Mouse (Mus musculus) layer of hippocampus, adult 2 months (tissue): ENCODE data around the gene Scamp1. TPM values are rescaled to one million over a fixed set of nuclear protein-coding genes. Genes with fewer than 3 reads are reported as not detected.
A peak's percentile ranks its signal among the peaks of the same experiment; 100 is the strongest.

ENCODE experiments used
- DNase-seq, 2 experiments: peaks; one replicate each; pipeline ENCODE4 v3.0.0; 2022; ENCODE audit warnings: low spot score in 2 of 2
- H3K27ac ChIP-seq: fragments of 200-600 bp; 2 replicates; pipeline ENCODE4 v1.8.1; 2022
- H3K4me3 ChIP-seq: fragments of 200-600 bp; 2 replicates; pipeline ENCODE4 v1.8.1; 2022; ENCODE audit warnings: mild to moderate bottlenecking
- CTCF ChIP-seq: fragments of 200-600 bp; conservative IDR thresholded peaks from 2 replicates; pipeline ENCODE4 v1.8.1; 2022; ENCODE audit warnings: antibody characterized with exemption, mild to moderate bottlenecking, moderate library complexity
- total RNA-seq, 2 experiments: library from RNA; stranded (reverse); gene quantifications; 2 replicates each; pipeline ENCODE4 v1.2.3; 2021

Gene Scamp1
- total RNA-seq, 2 experiments from 2014 or later: 168 TPM

- Histone ChIP-seq H3K27ac (no peak overlapping the region), H3K4me3 (no peak overlapping the region)
- DNase-seq: no peak
- TF ChIP-seq CTCF: no peak
These were observed 44.8 kb downstream of the Scamp1 start for GRCm38 (mm10) chr13:94240873-94241272.

GRCm38 (mm10) chr13:94240111-94240510 lies 45.5 kb downstream of the Scamp1 start:
- no peak for TF ChIP-seq CTCF
- no peak for DNase-seq
- H3K27ac ChIP-seq: no peak overlapping the region
- no peak overlapping the region for H3K4me3 ChIP-seq

- no peak for TF ChIP-seq CTCF
- DNase-seq: no peak
- Histone ChIP-seq H3K27ac (no peak overlapping the region), H3K4me3 (no peak overlapping the region)
These were observed 46.2 kb downstream of the Scamp1 start for GRCm38 (mm10) chr13:94239488-94239887.

- no peak for DNase-seq
- TF ChIP-seq CTCF: no peak
- no peak overlapping the region for H3K27ac ChIP-seq
- no peak overlapping the region for H3K4me3 ChIP-seq
These were observed 53.8 kb downstream of the Scamp1 start for GRCm38 (mm10) chr13:94231871-94232270.

GRCm38 (mm10) chr13:94224717-94225705 lies 60.6 kb downstream of the Scamp1 start:
- Histone ChIP-seq H3K27ac (no peak overlapping the region), H3K4me3 (no peak overlapping the region)
- no peak for DNase-seq
- TF ChIP-seq CTCF: no peak

- no peak for DNase-seq
These were observed 62.0 kb downstream of the Scamp1 start for GRCm38 (mm10) chr13:94223609-94224008.

GRCm38 (mm10) chr13:94212716-94213115 lies 72.9 kb downstream of the Scamp1 start:
- peak; percentile 65 for TF ChIP-seq CTCF
- Histone ChIP-seq H3K27ac (no peak overlapping the region), H3K4me3 (no peak overlapping the region)
- no peak for DNase-seq

More at GRCm38 (mm10) chr13:94223609-94224008, 62.0 kb downstream of the Scamp1 start:
- TF ChIP-seq CTCF: no peak
- Histone ChIP-seq H3K4me3 (no peak overlapping the region), H3K27ac (0 out of 2 replicates have a peak overlapping the region, but pooled peaks have one; percentile 14)

- DNase-seq: no peak
- H3K27ac ChIP-seq: no peak overlapping the region
- no peak for TF ChIP-seq CTCF
- no peak overlapping the region for H3K4me3 ChIP-seq
These were observed 73.5 kb downstream of the Scamp1 start for GRCm38 (mm10) chr13:94212179-94212578.

- no peak for DNase-seq
- no peak overlapping the region for H3K27ac ChIP-seq
- H3K4me3 ChIP-seq: no peak overlapping the region
- TF ChIP-seq CTCF: no peak
These were observed 74.2 kb downstream of the Scamp1 start for GRCm38 (mm10) chr13:94211236-94212119.

GRCm38 (mm10) chr13:94208892-94209291 lies 76.8 kb downstream of the Scamp1 start:
- Histone ChIP-seq H3K27ac (no peak overlapping the region), H3K4me3 (no peak overlapping the region)
- peak; percentile 70 for TF ChIP-seq CTCF
- DNase-seq: no peak

- no peak overlapping the region for H3K4me3 ChIP-seq
- no peak for TF ChIP-seq CTCF
- DNase-seq: no peak
- no peak overlapping the region for H3K27ac ChIP-seq
These were observed 77.7 kb downstream of the Scamp1 start for GRCm38 (mm10) chr13:94207973-94208372.

- DNase-seq: peak; percentile 35 to 46
- H3K27ac ChIP-seq: no peak overlapping the region
- no peak overlapping the region for H3K4me3 ChIP-seq
- peak; percentile 83 for TF ChIP-seq CTCF
These were observed 80.4 kb downstream of the Scamp1 start for GRCm38 (mm10) chr13:94205234-94205633.

- TF ChIP-seq CTCF: no peak
- DNase-seq: no peak
- no peak overlapping the region for H3K4me3 ChIP-seq
- H3K27ac ChIP-seq: no peak overlapping the region
These were observed 85.8 kb downstream of the Scamp1 start for GRCm38 (mm10) chr13:94199829-94200228.
